Mouse (Mus musculus) activated CD4-positive, CD25-positive, alpha-beta regulatory T cell, adult 4 months (primary cell): ENCODE results near the gene Olfr477. TPM values are rescaled to one million over a fixed set of nuclear protein-coding genes. Genes with fewer than 3 reads are reported as not detected.
"Not testable (repeated sequence)": the region's sequence is repeated elsewhere in the genome, so short reads cannot be mapped to it uniquely, and the experiment has no call there.

Experiments used
- ATAC-seq: one replicate; pipeline ENCODE4 v1.8.0; 2017
- polyA plus RNA-seq, 2 experiments: library from polyadenylated mRNA; unstranded; fragments of 100-300 nt; shearing (Covaris generic); gene quantifications; one replicate each; pipeline ENCODE4 v1.2.1; 2017

The Olfr477 gene
- polyA plus RNA-seq: not detected

DNA sequence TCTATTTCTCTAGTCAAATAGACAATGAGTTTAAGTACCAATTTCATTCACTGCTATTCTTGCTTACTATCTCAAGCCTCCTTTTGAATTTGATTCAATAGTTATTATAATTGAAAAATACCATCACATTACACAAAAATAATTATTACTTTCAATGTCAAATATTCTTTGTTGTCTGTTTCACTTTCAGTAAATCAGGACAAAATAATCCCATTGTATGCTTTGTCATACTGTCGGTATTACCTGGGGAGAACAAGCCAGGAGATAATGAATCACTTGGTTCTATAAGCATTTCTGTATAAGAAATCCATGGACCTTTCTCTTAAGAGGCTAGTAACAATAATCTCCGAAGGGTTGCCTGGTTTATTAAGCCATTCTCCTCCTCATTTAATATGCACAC, at the start of gene Olfr477:
Olfr477 (plus strand) TSS at position 301 of the 400 bp plus-strand sequence.
- no peak for ATAC-seq

DNA sequence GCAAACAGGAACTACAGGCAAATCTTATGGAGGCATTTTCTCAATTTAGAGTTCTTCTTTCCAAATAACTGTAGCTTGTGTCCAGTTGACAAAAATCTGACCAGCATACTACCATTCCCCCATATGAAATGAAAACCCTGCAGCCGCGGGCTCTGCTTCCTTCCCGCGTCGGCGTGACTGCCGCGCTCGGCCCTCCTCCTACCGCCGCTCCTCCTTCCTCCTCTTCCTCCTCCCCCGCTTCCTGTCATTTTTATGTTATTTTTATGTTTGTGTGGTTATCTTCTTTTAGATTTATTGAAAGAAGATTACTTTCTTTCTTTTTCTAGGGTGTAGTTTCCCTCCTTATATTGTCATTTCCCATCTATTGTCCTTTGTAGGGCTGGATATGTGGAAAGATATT, 34.0 kb upstream of the Olfr477 start:
- not testable (repeated sequence) for ATAC-seq

DNA sequence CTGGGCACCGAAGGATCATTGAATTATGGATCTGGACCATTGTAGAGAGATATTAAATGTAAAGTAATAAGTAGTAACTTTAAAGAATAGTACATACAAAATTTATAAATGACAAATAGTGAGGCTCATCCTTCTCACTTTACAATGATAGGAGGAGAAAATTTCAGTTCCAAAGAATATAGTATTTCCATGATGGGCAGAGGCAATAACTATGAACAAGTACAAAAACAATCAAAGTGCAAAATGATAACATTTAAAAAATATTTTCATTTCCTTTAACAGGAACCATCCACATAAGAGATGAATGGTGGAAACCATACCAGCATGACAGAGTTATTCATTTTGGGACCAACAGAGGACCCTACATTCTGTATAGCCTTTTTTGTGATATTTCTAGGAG, 32.1 kb upstream of the Olfr477 start, which contains the start of gene Olfr474:
Olfr474 (plus strand) TSS at position 301 of the 400 bp plus-strand sequence.
- ATAC-seq: no peak

DNA sequence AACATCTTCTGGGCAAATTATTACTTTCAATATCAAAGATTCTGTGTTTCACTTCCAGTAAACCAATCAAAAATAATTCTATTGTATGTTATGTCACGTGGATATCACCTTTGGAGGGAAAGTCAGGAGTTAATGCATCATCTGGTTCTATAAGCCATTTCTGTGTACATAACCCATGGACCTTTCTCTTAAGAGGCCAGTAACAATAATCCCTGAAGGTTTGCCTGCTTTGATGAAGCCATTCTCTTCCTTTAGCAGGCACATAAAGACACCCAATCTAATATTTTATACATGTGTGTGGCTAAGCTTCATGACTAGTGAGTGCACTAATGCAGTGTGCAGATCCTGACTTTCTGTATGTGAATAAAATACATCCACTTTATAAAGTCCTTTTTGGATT, 22.0 kb upstream of the Olfr477 start, which contains the start of gene Olfr476:
Olfr476 (plus strand) TSS at position 301 of the 400 bp plus-strand sequence.
- ATAC-seq: no peak

DNA sequence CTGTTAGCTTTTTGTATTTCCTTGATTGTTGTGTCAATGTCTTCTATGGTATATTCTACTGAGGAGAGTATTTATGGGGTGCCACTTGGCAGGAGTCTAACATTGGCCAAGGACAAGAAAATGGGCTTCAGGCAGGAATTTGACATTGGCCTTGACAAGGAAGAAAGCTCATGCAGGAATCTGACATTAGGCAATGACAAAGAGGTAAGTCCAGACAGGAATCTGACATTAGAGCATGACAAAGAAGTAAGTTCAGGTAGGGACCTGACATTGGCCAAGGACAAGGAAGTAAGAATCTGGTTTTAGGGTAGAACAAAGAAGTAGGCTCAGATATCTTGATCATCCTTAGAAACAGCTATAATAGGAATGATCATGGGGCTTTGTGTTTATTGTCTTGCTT, 27.8 kb downstream of the Olfr477 start:
- not testable (repeated sequence) for ATAC-seq

DNA sequence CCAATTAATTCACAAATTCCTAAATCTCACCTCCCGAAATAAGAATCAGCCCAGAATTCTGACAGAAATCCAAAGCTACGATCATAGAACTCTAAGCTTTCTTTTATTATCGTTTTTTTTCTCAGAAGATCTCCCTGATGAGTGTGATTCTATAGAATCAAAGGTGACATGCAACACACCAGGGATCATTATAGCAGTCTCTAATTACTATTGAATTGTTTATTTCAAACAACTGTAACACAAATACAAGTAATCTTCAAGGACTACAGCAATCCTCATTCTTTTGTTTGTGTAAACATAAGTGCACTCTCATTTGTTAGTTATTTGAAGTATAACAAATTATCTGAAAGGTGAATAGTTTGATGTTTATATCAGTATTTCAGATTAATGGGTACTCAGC, 47.4 kb downstream of the Olfr477 start, which contains the start of gene Olfr478:
Olfr478 (minus strand) TSS at position 101 of the 400 bp plus-strand sequence.
- ATAC-seq: no peak

Other genes with a start within 250 kb of the Olfr477 start
- not detected for gene Cyb5r2, start 228.7 kb upstream of the Olfr477 start, polyA plus RNA-seq
- not detected for gene Ovch2, start 185.5 kb upstream of the Olfr477 start, polyA plus RNA-seq
- not detected for gene Olfr467, start 174.4 kb upstream of the Olfr477 start, polyA plus RNA-seq
- gene Olfr469, start 161.2 kb upstream of the Olfr477 start, polyA plus RNA-seq: not detected
- gene Olfr470, start 139.2 kb upstream of the Olfr477 start, polyA plus RNA-seq: not detected
- gene Olfr472, start 88.8 kb upstream of the Olfr477 start, polyA plus RNA-seq: under 1 TPM in 1 of 2 experiments, not detected in 1; 0.16 TPM
- not detected for gene Olfr473, start 56.2 kb upstream of the Olfr477 start, polyA plus RNA-seq
- not detected for gene Olfr474, start 32.0 kb upstream of the Olfr477 start, polyA plus RNA-seq
- not detected for gene Olfr476, start 21.9 kb upstream of the Olfr477 start, polyA plus RNA-seq
- gene Olfr478, start 47.3 kb downstream of the Olfr477 start, polyA plus RNA-seq: not detected
- gene Olfr479, start 64.0 kb downstream of the Olfr477 start, polyA plus RNA-seq: not detected
- gene Olfr480, start 80.7 kb downstream of the Olfr477 start, polyA plus RNA-seq: not detected
- under 1 TPM in 1 of 2 experiments, not detected in 1; 0.28 TPM for gene Olfr481, start 93.2 kb downstream of the Olfr477 start, polyA plus RNA-seq
- not detected for gene Olfr482, start 110.9 kb downstream of the Olfr477 start, polyA plus RNA-seq
- under 1 TPM in 1 of 2 experiments, not detected in 1; 0.12 TPM for gene Olfr483, start 114.2 kb downstream of the Olfr477 start, polyA plus RNA-seq
- not detected for gene Olfr484, start 140.8 kb downstream of the Olfr477 start, polyA plus RNA-seq
- gene Olfr485, start 173.2 kb downstream of the Olfr477 start, polyA plus RNA-seq: not detected
- gene Olfr486, start 186.0 kb downstream of the Olfr477 start, polyA plus RNA-seq: not detected
- not detected for gene Olfr487, start 227.9 kb downstream of the Olfr477 start, polyA plus RNA-seq